Mouse (Mus musculus): ENCODE measurements around the gene Upp2. TPM values are rescaled to one million over a fixed set of nuclear protein-coding genes. Genes with fewer than 3 reads are reported as not detected.

The Upp2 gene
- polyA plus RNA-seq, 1 experiment from 2014 or later: 5.8 TPM

GRCm38 (mm10) chr2:58597556-58597955 lies 30.5 kb downstream of the Upp2 start:
- Histone ChIP-seq H3K27me3 (ENCODE audit: insufficient read depth, poor library complexity, severe bottlenecking) (no peaks in the 10 kb centered on the region), H3K27ac (no peak overlapping the region), H3K36me3 (no peaks in the 10 kb centered on the region), H3K4me1 (peaks cover 15% of the 10 kb centered on the region), H3K9me3 (no peaks in the 10 kb centered on the region), H3K4me3 (no peak overlapping the region)
- WGBS: 93% methylated on average over 3 of the region's 3 CpGs
- no peak for DNase-seq (ENCODE audit: low spot score)

- H3K4me1 ChIP-seq: peaks cover 10% of the 10 kb centered on the region
- no peak overlapping the region for H3K27ac ChIP-seq
- WGBS: 84% methylated on average over 6 of the region's 6 CpGs
- no peak for DNase-seq (ENCODE audit: low spot score)
- H3K27me3 ChIP-seq (ENCODE audit: insufficient read depth, poor library complexity, severe bottlenecking): no peaks in the 10 kb centered on the region
- H3K9me3 ChIP-seq: no peaks in the 10 kb centered on the region
- no peak overlapping the region for H3K4me3 ChIP-seq
- no peaks in the 10 kb centered on the region for H3K36me3 ChIP-seq
Measured at GRCm38 (mm10) chr2:58599639-58600038, 32.5 kb downstream of the Upp2 start.

GRCm38 (mm10) chr2:58601382-58601781 lies 34.3 kb downstream of the Upp2 start:
- Histone ChIP-seq H3K4me1 (no peaks in the 10 kb centered on the region), H3K36me3 (no peaks in the 10 kb centered on the region), H3K27me3 (ENCODE audit: insufficient read depth, poor library complexity, severe bottlenecking) (no peaks in the 10 kb centered on the region), H3K4me3 (no peak overlapping the region), H3K27ac (no peak overlapping the region), H3K9me3 (no peaks in the 10 kb centered on the region)
- 87% methylated on average over 4 of the region's 4 CpGs for WGBS
- no peak for DNase-seq (ENCODE audit: low spot score)

GRCm38 (mm10) chr2:58603379-58603778 lies 36.3 kb downstream of the Upp2 start:
- Histone ChIP-seq H3K36me3 (no peaks in the 10 kb centered on the region), H3K27me3 (ENCODE audit: insufficient read depth, poor library complexity, severe bottlenecking) (no peaks in the 10 kb centered on the region), H3K27ac (no peak overlapping the region), H3K4me3 (no peak overlapping the region), H3K4me1 (no peaks in the 10 kb centered on the region), H3K9me3 (no peaks in the 10 kb centered on the region)
- no peak for DNase-seq (ENCODE audit: low spot score)
- 79% methylated on average over 3 of the region's 3 CpGs for WGBS

- H3K27me3 ChIP-seq (ENCODE audit: insufficient read depth, poor library complexity, severe bottlenecking): no peaks in the 10 kb centered on the region
- no peak overlapping the region for H3K27ac ChIP-seq
- 87% methylated on average over 3 of the region's 3 CpGs for WGBS
- H3K4me1 ChIP-seq: no peaks in the 10 kb centered on the region
- DNase-seq (ENCODE audit: low spot score): no peak
- no peaks in the 10 kb centered on the region for H3K9me3 ChIP-seq
- H3K36me3 ChIP-seq: no peaks in the 10 kb centered on the region
- H3K4me3 ChIP-seq: no peak overlapping the region
Measured at GRCm38 (mm10) chr2:58604791-58605190, 37.7 kb downstream of the Upp2 start.

- H3K9me3 ChIP-seq: no peaks in the 10 kb centered on the region
Measured at GRCm38 (mm10) chr2:58613720-58614119, 46.6 kb downstream of the Upp2 start.

GRCm38 (mm10) chr2:58614851-58615250 lies 47.8 kb downstream of the Upp2 start:
- no peak for DNase-seq (ENCODE audit: low spot score)
- no peak overlapping the region for H3K4me3 ChIP-seq
- no peaks in the 10 kb centered on the region for H3K4me1 ChIP-seq
- no peaks in the 10 kb centered on the region for H3K36me3 ChIP-seq
- no peaks in the 10 kb centered on the region for H3K27me3 ChIP-seq (ENCODE audit: insufficient read depth, poor library complexity, severe bottlenecking)
- H3K27ac ChIP-seq: no peak overlapping the region
- WGBS: 95% methylated on average over 8 of the region's 8 CpGs
- no peaks in the 10 kb centered on the region for H3K9me3 ChIP-seq

More at GRCm38 (mm10) chr2:58613720-58614119, 46.6 kb downstream of the Upp2 start:
- no peak for DNase-seq (ENCODE audit: low spot score)
- Histone ChIP-seq H3K36me3 (no peaks in the 10 kb centered on the region), H3K4me1 (no peaks in the 10 kb centered on the region), H3K27me3 (ENCODE audit: insufficient read depth, poor library complexity, severe bottlenecking) (no peaks in the 10 kb centered on the region), H3K27ac (no peak overlapping the region), H3K4me3 (no peak overlapping the region)
- WGBS: 84% methylated on average over 3 of the region's 3 CpGs

- WGBS: 85% methylated on average over 5 of the region's 5 CpGs
- Histone ChIP-seq H3K36me3 (no peaks in the 10 kb centered on the region), H3K27ac (no peak overlapping the region), H3K27me3 (ENCODE audit: insufficient read depth, poor library complexity, severe bottlenecking) (no peaks in the 10 kb centered on the region), H3K4me3 (no peak overlapping the region), H3K4me1 (no peaks in the 10 kb centered on the region), H3K9me3 (no peaks in the 10 kb centered on the region)
- no peak for DNase-seq (ENCODE audit: low spot score)
Measured at GRCm38 (mm10) chr2:58615766-58616165, 48.7 kb downstream of the Upp2 start.

- Histone ChIP-seq H3K27ac (no peak overlapping the region), H3K4me1 (no peaks in the 10 kb centered on the region), H3K36me3 (no peaks in the 10 kb centered on the region), H3K9me3 (no peaks in the 10 kb centered on the region), H3K4me3 (no peak overlapping the region), H3K27me3 (ENCODE audit: insufficient read depth, poor library complexity, severe bottlenecking) (no peaks in the 10 kb centered on the region)
- WGBS: 77% methylated on average over 12 of the region's 12 CpGs
- DNase-seq (ENCODE audit: low spot score): no peak
Measured at GRCm38 (mm10) chr2:58625186-58625585, 58.1 kb downstream of the Upp2 start.

GRCm38 (mm10) chr2:58625681-58626080 lies 58.6 kb downstream of the Upp2 start:
- Histone ChIP-seq H3K4me3 (no peak overlapping the region), H3K27ac (no peak overlapping the region), H3K9me3 (no peaks in the 10 kb centered on the region), H3K36me3 (no peaks in the 10 kb centered on the region), H3K4me1 (no peaks in the 10 kb centered on the region), H3K27me3 (ENCODE audit: insufficient read depth, poor library complexity, severe bottlenecking) (no peaks in the 10 kb centered on the region)
- no peak for DNase-seq (ENCODE audit: low spot score)
- 28% methylated on average over 2 of the region's 2 CpGs for WGBS

- no peaks in the 10 kb centered on the region for H3K27me3 ChIP-seq (ENCODE audit: insufficient read depth, poor library complexity, severe bottlenecking)
- no peak overlapping the region for H3K4me3 ChIP-seq
- no peaks in the 10 kb centered on the region for H3K9me3 ChIP-seq
- H3K4me1 ChIP-seq: no peaks in the 10 kb centered on the region
- H3K27ac ChIP-seq: no peak overlapping the region
- no peaks in the 10 kb centered on the region for H3K36me3 ChIP-seq
- WGBS: 33% methylated on average over 8 of the region's 8 CpGs
- DNase-seq (ENCODE audit: low spot score): no peak
Measured at GRCm38 (mm10) chr2:58626136-58626769, 59.2 kb downstream of the Upp2 start.

GRCm38 (mm10) chr2:58627981-58628380 lies 60.9 kb downstream of the Upp2 start:
- H3K4me3 ChIP-seq: no peak overlapping the region
- H3K36me3 ChIP-seq: no peaks in the 10 kb centered on the region
- no peak for DNase-seq (ENCODE audit: low spot score)
- H3K27ac ChIP-seq: no peak overlapping the region
- 18% methylated on average over 2 of the region's 2 CpGs for WGBS
- H3K9me3 ChIP-seq: no peaks in the 10 kb centered on the region
- H3K4me1 ChIP-seq: no peaks in the 10 kb centered on the region
- H3K27me3 ChIP-seq (ENCODE audit: insufficient read depth, poor library complexity, severe bottlenecking): no peaks in the 10 kb centered on the region

- 77% methylated on average over 3 of the region's 3 CpGs for WGBS
- H3K4me3 ChIP-seq: no peak overlapping the region
- DNase-seq (ENCODE audit: low spot score): no peak
- H3K9me3 ChIP-seq: no peaks in the 10 kb centered on the region
- no peaks in the 10 kb centered on the region for H3K36me3 ChIP-seq
- H3K27ac ChIP-seq: no peak overlapping the region
- H3K27me3 ChIP-seq (ENCODE audit: insufficient read depth, poor library complexity, severe bottlenecking): no peaks in the 10 kb centered on the region
- no peaks in the 10 kb centered on the region for H3K4me1 ChIP-seq
Measured at GRCm38 (mm10) chr2:58628993-58629392, 61.9 kb downstream of the Upp2 start.

- 59% methylated on average over 7 of the region's 7 CpGs for WGBS
- Histone ChIP-seq H3K4me3 (no peak overlapping the region), H3K9me3 (no peaks in the 10 kb centered on the region), H3K4me1 (no peaks in the 10 kb centered on the region), H3K36me3 (no peaks in the 10 kb centered on the region), H3K27ac (no peak overlapping the region), H3K27me3 (ENCODE audit: insufficient read depth, poor library complexity, severe bottlenecking) (no peaks in the 10 kb centered on the region)
- DNase-seq (ENCODE audit: low spot score): no peak
Measured at GRCm38 (mm10) chr2:58629440-58629839, 62.3 kb downstream of the Upp2 start.

Data from heart, embryonic 10.5 days (tissue).